Mouse (Mus musculus) stomach, embryonic 14.5 days (tissue): ENCODE results near the gene Creg2. TPM values are rescaled to one million over a fixed set of nuclear protein-coding genes. Genes with fewer than 3 reads are reported as not detected.

Experiments used
- ATAC-seq: fragments of 200-750 bp; cut with Nextera tagmentation; 2 replicates; pipeline ENCODE4 v1.8.0; 2017; ENCODE audit warnings: low read depth, moderate TSS enrichment; ENCODE audit not compliant: insufficient number of reproducible peaks, insufficient read depth, low FRiP score
- H3K27ac ChIP-seq: fragments of 300-500 bp; sonication (generic); 2 replicates; pipeline ENCODE4 v1.5.1; 2014; ENCODE audit warnings: mild to moderate bottlenecking, low read length, moderate library complexity, mixed read lengths
- H3K27me3 ChIP-seq: fragments of 300-500 bp; sonication (generic); 2 replicates; pipeline ENCODE4 v1.6.1; 2014; ENCODE audit warnings: low read length, control low read depth, mixed read lengths; ENCODE audit not compliant: control insufficient read depth, insufficient read depth
- H3K36me3 ChIP-seq: fragments of 300-500 bp; sonication (generic); 2 replicates; pipeline ENCODE4 v1.6.1; 2014; ENCODE audit warnings: mild to moderate bottlenecking, control low read depth, low read length, moderate library complexity, mixed read lengths; ENCODE audit not compliant: control insufficient read depth, insufficient read depth
- H3K4me1 ChIP-seq: fragments of 300-500 bp; sonication (generic); 2 replicates; pipeline ENCODE4 v1.6.1; 2014; ENCODE audit warnings: low read length, control low read depth, mixed read lengths; ENCODE audit not compliant: control insufficient read depth, insufficient read depth
- H3K4me2 ChIP-seq: fragments of 300-500 bp; sonication (generic); replicated peaks from 2 replicates; pipeline ENCODE4 v1.6.1; 2014; ENCODE audit warnings: low read depth, low read length, control low read depth
- H3K4me3 ChIP-seq: fragments of 300-500 bp; sonication (generic); 2 replicates; pipeline ENCODE4 v1.5.1; 2014; ENCODE audit warnings: low read depth, low read length, control low read depth
- H3K9ac ChIP-seq: fragments of 300-500 bp; sonication (generic); replicated peaks from 2 replicates; pipeline ENCODE4 v1.6.1; 2014; ENCODE audit warnings: low read depth, mild to moderate bottlenecking, control low read depth, low read length, moderate library complexity, mixed read lengths
- H3K9me3 ChIP-seq: fragments of 300-500 bp; sonication (generic); 2 replicates; pipeline ENCODE4 v1.6.1; 2016; ENCODE audit warnings: low read depth, low read length, control low read depth; ENCODE audit not compliant: control insufficient read depth
- WGBS: fragments of 180-500 bp; shearing (Covaris S2); extraction: QIAGEN DNeasy Blood & Tissue Kit; methylation state at CpG from one replicate; pipeline ENCODE4 v1.1.7; 2014; 5-methylcytosine and 5-hydroxymethylcytosine counted together
- polyA plus RNA-seq: library from polyadenylated mRNA; unstranded; fragments of >200 nt; fragmentation: Nextera tagmentation; extraction: Ambion mirVana; gene quantifications from 2 replicates; pipeline ENCODE4 v1.2.1, GENCODE M21; 2014

Creg2 gene
- polyA plus RNA-seq, 1 experiment from 2014 or later = 0.29 TPM

- Histone ChIP-seq H3K36me3 (no peaks in the 10 kb centered on the region), H3K27ac (no peak overlapping the region), H3K9ac (no peak overlapping the region), H3K4me3 (no peak overlapping the region), H3K4me1 (peaks cover 5% of the 10 kb centered on the region; the same call in 1 of the 2 replicates), H3K27me3 (no peaks in the 10 kb centered on the region), H3K9me3 (no peaks in the 10 kb centered on the region), H3K4me2 (no peak overlapping the region)
- no peak for ATAC-seq
- WGBS = 73% methylated on average over 6 of the region's 6 CpGs
These were observed 72.1 kb downstream of the Creg2 start for GRCm38 (mm10) chr1:39579139-39579538.

- Histone ChIP-seq H3K27ac (no peak overlapping the region), H3K4me1 (peaks cover 10% of the 10 kb centered on the region; the same call in 1 of the 2 replicates)
- no peak for ATAC-seq
These were observed 72.8 kb downstream of the Creg2 start for GRCm38 (mm10) chr1:39578446-39578845.

GRCm38 (mm10) chr1:39577253-39577705, 74.0 kb downstream of the Creg2 start, which contains the start of gene Rnf149:
Rnf149 (minus strand) TSS chr1:39577405.
- peak within 1 kb of the TSS; percentile 89 for H3K9ac ChIP-seq
- no peaks in the 10 kb centered on the region for H3K27me3 ChIP-seq
- no peaks in the 10 kb centered on the region for H3K9me3 ChIP-seq
- H3K4me3 ChIP-seq = peak within 1 kb of the TSS; percentile 91
- peak within 1 kb of the TSS; percentile 80 for H3K4me2 ChIP-seq
- ATAC-seq = peak; percentile 97
- H3K4me1 ChIP-seq = peaks cover 15% of the 10 kb centered on the region; the same call in 1 of the 2 replicates
- WGBS = under 1% methylated on average over 45 of the region's 49 CpGs
- peak within 1 kb of the TSS; percentile 99 for H3K27ac ChIP-seq
- no peaks in the 10 kb centered on the region for H3K36me3 ChIP-seq

More at GRCm38 (mm10) chr1:39578446-39578845, 72.8 kb downstream of the Creg2 start:
- no peak overlapping the region for H3K4me2 ChIP-seq
- no peak overlapping the region for H3K9ac ChIP-seq
- H3K27me3 ChIP-seq = no peaks in the 10 kb centered on the region
- no peaks in the 10 kb centered on the region for H3K36me3 ChIP-seq
- WGBS = 83% methylated on average over 5 of the region's 5 CpGs
- H3K9me3 ChIP-seq = no peaks in the 10 kb centered on the region
- no peak overlapping the region for H3K4me3 ChIP-seq

- peak overlapping the region; percentile 91 for H3K4me3 ChIP-seq
- peak overlapping the region; percentile 89 for H3K9ac ChIP-seq
- no peaks in the 10 kb centered on the region for H3K9me3 ChIP-seq
- under 1% methylated on average over 81 of the region's 88 CpGs for WGBS
- H3K27ac ChIP-seq = peak overlapping the region; percentile 99
- H3K36me3 ChIP-seq = no peaks in the 10 kb centered on the region
- peaks cover 15% of the 10 kb centered on the region; the same call in 1 of the 2 replicates for H3K4me1 ChIP-seq
- peak; percentile 73 for ATAC-seq
- peak overlapping the region; percentile 80 for H3K4me2 ChIP-seq
- H3K27me3 ChIP-seq = no peaks in the 10 kb centered on the region
These were observed 74.6 kb downstream of the Creg2 start for GRCm38 (mm10) chr1:39576431-39577243.

GRCm38 (mm10) chr1:39575778-39576375, 75.4 kb downstream of the Creg2 start:
- Histone ChIP-seq H3K4me1 (peaks cover 19% of the 10 kb centered on the region; the same call in 1 of the 2 replicates), H3K36me3 (no peaks in the 10 kb centered on the region), H3K4me2 (peak overlapping the region; percentile 80), H3K27ac (peak overlapping the region; percentile 99), H3K27me3 (no peaks in the 10 kb centered on the region), H3K9me3 (no peaks in the 10 kb centered on the region), H3K9ac (peak overlapping the region; percentile 89), H3K4me3 (peak overlapping the region; percentile 91)
- 7% methylated on average over 8 of the region's 8 CpGs for WGBS
- ATAC-seq = no peak

GRCm38 (mm10) chr1:39573890-39574289, 77.4 kb downstream of the Creg2 start:
- no peak for ATAC-seq
- H3K9ac ChIP-seq = no peak overlapping the region
- H3K36me3 ChIP-seq = peaks cover 7% of the 10 kb centered on the region; the same call in 1 of the 2 replicates
- H3K27me3 ChIP-seq = no peaks in the 10 kb centered on the region
- peak overlapping the region; percentile 0; the same call in 1 of the 2 replicates for H3K4me2 ChIP-seq
- no peak overlapping the region for H3K4me3 ChIP-seq
- peaks cover 19% of the 10 kb centered on the region; the same call in 1 of the 2 replicates for H3K4me1 ChIP-seq
- no peaks in the 10 kb centered on the region for H3K9me3 ChIP-seq
- WGBS = 56% methylated on average over 7 of the region's 7 CpGs
- H3K27ac ChIP-seq = no peak overlapping the region

GRCm38 (mm10) chr1:39571653-39572052, 79.6 kb downstream of the Creg2 start:
- H3K4me1 ChIP-seq = peaks cover 19% of the 10 kb centered on the region; the same call in 1 of the 2 replicates
- peaks cover 7% of the 10 kb centered on the region; the same call in 1 of the 2 replicates for H3K36me3 ChIP-seq
- H3K27me3 ChIP-seq = no peaks in the 10 kb centered on the region
- H3K27ac ChIP-seq = no peak overlapping the region
- no peak overlapping the region for H3K4me3 ChIP-seq
- no peaks in the 10 kb centered on the region for H3K9me3 ChIP-seq
- no peak overlapping the region for H3K9ac ChIP-seq
- WGBS = 47% methylated on average over 6 of the region's 6 CpGs
- ATAC-seq = no peak
- no peak overlapping the region for H3K4me2 ChIP-seq
